Mouse (Mus musculus) testis, adult 2 months (tissue): ENCODE results near the gene Nos1ap.

Source experiments
- CTCF ChIP-seq: fragments of 200-500 bp; IDR thresholded peaks from 2 replicates; pipeline ENCODE4 v1.5.1; 2012; ENCODE audit warnings: low read depth, mild to moderate bottlenecking, inconsistent platforms, low read length, moderate library complexity; ENCODE audit not compliant: control insufficient read depth, insufficient read depth, insufficient replicate concordance
- POLR2A ChIP-seq: fragments of 200-500 bp; IDR thresholded peaks from 2 replicates; pipeline ENCODE4 v1.6.1; 2012; ENCODE audit warnings: low read depth, mild to moderate bottlenecking, inconsistent platforms, low read length, moderate library complexity; ENCODE audit not compliant: control insufficient read depth

DNA sequence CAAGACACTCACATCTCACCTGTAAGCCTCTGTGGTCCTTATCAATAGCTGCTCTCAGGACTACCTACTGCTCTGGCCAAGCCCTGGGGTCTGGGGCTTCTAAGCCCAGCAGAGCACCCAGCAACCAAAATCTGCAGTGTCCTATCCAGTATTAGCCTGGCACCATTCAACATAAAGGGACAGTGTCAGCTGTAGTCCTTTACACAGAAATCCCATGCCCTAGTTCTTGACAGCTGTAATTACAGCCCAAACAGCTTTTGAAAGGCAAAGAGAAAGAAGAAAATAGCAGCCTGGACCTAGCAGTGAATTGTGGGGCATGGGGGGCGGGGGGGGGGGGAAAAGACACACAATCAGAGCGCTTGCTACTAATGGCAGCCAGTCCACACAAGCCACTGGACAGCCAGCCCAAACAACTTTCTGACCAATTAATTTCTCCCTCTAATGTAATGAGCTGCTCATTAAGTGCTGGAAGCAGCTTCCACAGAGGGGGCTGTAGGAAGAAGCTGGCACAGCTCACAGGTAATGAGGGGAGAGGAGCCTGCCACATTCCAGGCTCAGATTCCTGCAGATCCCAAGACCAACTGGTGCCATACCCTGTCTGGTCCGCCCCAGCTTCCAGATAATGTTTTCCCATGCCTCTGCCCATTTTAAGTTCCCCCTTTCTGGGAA, 77.1 kb downstream of the Nos1ap start:
- TF ChIP-seq CTCF (no peak), POLR2A (no peak)
